Mouse (Mus musculus) heart, embryonic 13.5 days (tissue): ENCODE measurements around the gene Mfsd1. TPM values are rescaled to one million over a fixed set of nuclear protein-coding genes. Genes with fewer than 3 reads are reported as not detected.

Experiments
- ATAC-seq: fragments of 200-750 bp; cut with Nextera tagmentation; 2 replicates; pipeline ENCODE4 v1.8.0; 2017; ENCODE audit warnings: moderate TSS enrichment; ENCODE audit not compliant: insufficient number of reproducible peaks, low FRiP score, low TSS enrichment; ENCODE audit errors: extremely low read depth
- H3K27ac ChIP-seq: fragments of 300-500 bp; sonication (generic); replicated peaks from 2 replicates; pipeline ENCODE4 v1.5.1; 2015; ENCODE audit warnings: moderate library complexity, mild to moderate bottlenecking, inconsistent platforms
- H3K27me3 ChIP-seq: fragments of 300-500 bp; sonication (generic); replicated peaks from 2 replicates; pipeline ENCODE4 v1.6.1; 2015; ENCODE audit warnings: mild to moderate bottlenecking, inconsistent platforms
- H3K36me3 ChIP-seq: fragments of 300-500 bp; sonication (generic); 2 replicates; pipeline ENCODE4 v1.6.1; 2015; ENCODE audit warnings: mild to moderate bottlenecking, inconsistent platforms
- H3K4me1 ChIP-seq: fragments of 300-500 bp; sonication (generic); 2 replicates; pipeline ENCODE4 v1.6.1; 2015; ENCODE audit warnings: inconsistent platforms
- H3K4me2 ChIP-seq: fragments of 300-500 bp; sonication (generic); 2 replicates; pipeline ENCODE4 v1.6.1; 2015; ENCODE audit warnings: inconsistent platforms, mild to moderate bottlenecking, moderate library complexity
- H3K4me3 ChIP-seq: fragments of 300-500 bp; sonication (generic); 2 replicates; pipeline ENCODE4 v1.5.1; 2015; ENCODE audit warnings: moderate library complexity, mild to moderate bottlenecking, inconsistent platforms
- H3K9ac ChIP-seq: fragments of 300-500 bp; sonication (generic); 2 replicates; pipeline ENCODE4 v1.6.1; 2015; ENCODE audit warnings: inconsistent platforms, mild to moderate bottlenecking, moderate library complexity
- H3K9me3 ChIP-seq: fragments of 300-500 bp; sonication (generic); 2 replicates; pipeline ENCODE4 v1.6.1; 2016; ENCODE audit warnings: inconsistent platforms
- WGBS: fragments of 180-500 bp; shearing (Covaris S2); methylation state at CpG from one replicate; pipeline ENCODE4 v1.1.7; 2015; ENCODE audit warnings: mixed read lengths; 5-methylcytosine and 5-hydroxymethylcytosine counted together
- polyA plus RNA-seq: library from polyadenylated mRNA; unstranded; fragments of >200 nt; fragmentation: Nextera tagmentation; extraction: Ambion mirVana; gene quantifications from 2 replicates; pipeline ENCODE4 v1.2.1, GENCODE M21; 2015

The Mfsd1 gene
- polyA plus RNA-seq, 1 experiment from 2014 or later: 39.5 TPM

GRCm38 (mm10) chr3:67568015-67568618, 14.4 kb upstream of the Mfsd1 start:
- Histone ChIP-seq H3K9me3 (no peaks in the 10 kb centered on the region; the same call in 1 of the 2 replicates), H3K36me3 (no peaks in the 10 kb centered on the region), H3K4me2 (peak overlapping the region; percentile 45), H3K9ac (no peak overlapping the region), H3K27ac (no peak overlapping the region), H3K4me3 (peak overlapping the region; percentile 17; the same call in 1 of the 2 replicates), H3K27me3 (peaks cover 23% of the 10 kb centered on the region), H3K4me1 (no peaks in the 10 kb centered on the region)
- WGBS: 16% methylated on average over 17 of the region's 17 CpGs
- ATAC-seq: no peak

GRCm38 (mm10) chr3:67572918-67573317, 9.6 kb upstream of the Mfsd1 start:
- Histone ChIP-seq H3K4me3 (no peak overlapping the region), H3K9me3 (no peaks in the 10 kb centered on the region), H3K27ac (no peak overlapping the region), H3K27me3 (peaks cover 52% of the 10 kb centered on the region), H3K36me3 (no peaks in the 10 kb centered on the region), H3K9ac (no peak overlapping the region), H3K4me2 (no peak overlapping the region), H3K4me1 (no peaks in the 10 kb centered on the region)
- no peak for ATAC-seq
- 61% methylated on average over 4 of the region's 4 CpGs for WGBS

GRCm38 (mm10) chr3:67573523-67573922, 9.0 kb upstream of the Mfsd1 start:
- H3K4me2 ChIP-seq: no peak overlapping the region
- H3K27me3 ChIP-seq: peaks cover 58% of the 10 kb centered on the region
- no peaks in the 10 kb centered on the region for H3K4me1 ChIP-seq
- 3% methylated on average over 1 of the region's 1 CpGs for WGBS
- H3K27ac ChIP-seq: no peak overlapping the region
- no peaks in the 10 kb centered on the region for H3K9me3 ChIP-seq
- no peaks in the 10 kb centered on the region for H3K36me3 ChIP-seq
- no peak overlapping the region for H3K4me3 ChIP-seq
- ATAC-seq: no peak
- H3K9ac ChIP-seq: no peak overlapping the region

GRCm38 (mm10) chr3:67576248-67576647, 6.3 kb upstream of the Mfsd1 start:
- no peak overlapping the region for H3K4me2 ChIP-seq
- H3K9me3 ChIP-seq: no peaks in the 10 kb centered on the region
- H3K27ac ChIP-seq: no peak overlapping the region
- no peaks in the 10 kb centered on the region for H3K4me1 ChIP-seq
- no peak for ATAC-seq
- H3K4me3 ChIP-seq: no peak overlapping the region
- peaks cover 62% of the 10 kb centered on the region for H3K27me3 ChIP-seq
- WGBS: 84% methylated on average over 2 of the region's 2 CpGs
- H3K36me3 ChIP-seq: no peaks in the 10 kb centered on the region
- no peak overlapping the region for H3K9ac ChIP-seq

- H3K27me3 ChIP-seq: peaks cover 65% of the 10 kb centered on the region
- no peak for ATAC-seq
- WGBS: 78% methylated on average over 6 of the region's 6 CpGs
- H3K36me3 ChIP-seq: no peaks in the 10 kb centered on the region
- no peak overlapping the region for H3K4me2 ChIP-seq
- no peak overlapping the region for H3K4me3 ChIP-seq
- no peaks in the 10 kb centered on the region for H3K9me3 ChIP-seq
- H3K27ac ChIP-seq: no peak overlapping the region
- no peak overlapping the region for H3K9ac ChIP-seq
- no peaks in the 10 kb centered on the region for H3K4me1 ChIP-seq
Measured at GRCm38 (mm10) chr3:67576724-67577123, 5.8 kb upstream of the Mfsd1 start.

- peak overlapping the region; percentile 87 for H3K4me2 ChIP-seq
- H3K36me3 ChIP-seq: peaks cover 38% of the 10 kb centered on the region
- peaks cover 18% of the 10 kb centered on the region for H3K27me3 ChIP-seq
- ATAC-seq: no peak; the same call in 1 of the 2 replicates
- WGBS: 12% methylated on average over 16 of the region's 16 CpGs
- peaks cover 13% of the 10 kb centered on the region for H3K4me1 ChIP-seq
- peak overlapping the region; percentile 61 for H3K27ac ChIP-seq
- H3K4me3 ChIP-seq: peak overlapping the region; percentile 71
- no peaks in the 10 kb centered on the region for H3K9me3 ChIP-seq
- peak overlapping the region; percentile 81 for H3K9ac ChIP-seq
Measured at GRCm38 (mm10) chr3:67583125-67583845, 744 bp downstream of the Mfsd1 start.

GRCm38 (mm10) chr3:67583846-67584186, 1.3 kb downstream of the Mfsd1 start:
- H3K9ac ChIP-seq: peak overlapping the region; percentile 81; the same call in 1 of the 2 replicates
- 77% methylated on average over 6 of the region's 6 CpGs for WGBS
- no peaks in the 10 kb centered on the region for H3K9me3 ChIP-seq
- H3K4me1 ChIP-seq: peaks cover 13% of the 10 kb centered on the region
- no peak for ATAC-seq
- no peak overlapping the region for H3K27ac ChIP-seq
- peaks cover 42% of the 10 kb centered on the region for H3K36me3 ChIP-seq
- peak overlapping the region; percentile 71 for H3K4me3 ChIP-seq
- peaks cover 16% of the 10 kb centered on the region for H3K27me3 ChIP-seq
- peak overlapping the region; percentile 87 for H3K4me2 ChIP-seq

GRCm38 (mm10) chr3:67586511-67586910, 4.0 kb downstream of the Mfsd1 start:
- ATAC-seq: no peak
- Histone ChIP-seq H3K9me3 (no peaks in the 10 kb centered on the region), H3K4me2 (no peak overlapping the region), H3K27me3 (peaks cover 2% of the 10 kb centered on the region; the same call in 1 of the 2 replicates), H3K4me1 (peaks cover 13% of the 10 kb centered on the region), H3K36me3 (peaks cover 69% of the 10 kb centered on the region), H3K4me3 (no peak overlapping the region), H3K27ac (no peak overlapping the region), H3K9ac (no peak overlapping the region)
- 76% methylated on average over 2 of the region's 2 CpGs for WGBS

GRCm38 (mm10) chr3:67587430-67587829, 4.9 kb downstream of the Mfsd1 start:
- no peak overlapping the region for H3K9ac ChIP-seq
- 81% methylated on average over 9 of the region's 9 CpGs for WGBS
- H3K36me3 ChIP-seq: peaks cover 78% of the 10 kb centered on the region
- no peak overlapping the region for H3K4me2 ChIP-seq
- no peaks in the 10 kb centered on the region for H3K27me3 ChIP-seq
- no peak overlapping the region for H3K27ac ChIP-seq
- no peak for ATAC-seq
- H3K4me3 ChIP-seq: no peak overlapping the region
- peaks cover 8% of the 10 kb centered on the region for H3K4me1 ChIP-seq
- no peaks in the 10 kb centered on the region for H3K9me3 ChIP-seq

GRCm38 (mm10) chr3:67601616-67602138, 19.1 kb downstream of the Mfsd1 start:
- whole genome bisulfite sequencing: 80% methylated on average over 13 of the region's 13 CpGs
- no peak overlapping the region for H3K4me2 ChIP-seq
- no peaks in the 10 kb centered on the region for H3K9me3 ChIP-seq
- H3K36me3 ChIP-seq: peaks cover 65% of the 10 kb centered on the region
- no peaks in the 10 kb centered on the region for H3K27me3 ChIP-seq
- no peak for ATAC-seq
- H3K27ac ChIP-seq: no peak overlapping the region
- H3K4me3 ChIP-seq: no peak overlapping the region
- no peak overlapping the region for H3K9ac ChIP-seq
- no peaks in the 10 kb centered on the region for H3K4me1 ChIP-seq

- H3K4me3 ChIP-seq: no peak overlapping the region
- H3K4me2 ChIP-seq: no peak overlapping the region
- 0 out of 2 replicates have a peak, but pooled peaks cover 4% of the 10 kb centered on the region for H3K27me3 ChIP-seq
- no peak for ATAC-seq
- H3K9me3 ChIP-seq: no peaks in the 10 kb centered on the region
- no peak overlapping the region for H3K27ac ChIP-seq
- H3K9ac ChIP-seq: no peak overlapping the region
- no peaks in the 10 kb centered on the region for H3K36me3 ChIP-seq
- no peaks in the 10 kb centered on the region for H3K4me1 ChIP-seq
Measured at GRCm38 (mm10) chr3:67618222-67618621, 35.7 kb downstream of the Mfsd1 start.
